7 mouse cellular contexts compared by ENCODE assay signal in genomic region chr7:16906281-16906680, GRCm38 (mm10). TPM values are rescaled to one million over a fixed set of nuclear protein-coding genes. Genes with fewer than 3 reads are reported as not detected.
DNase-seq lines count a peak whose midpoint lies in the region; ATAC-seq and TF ChIP-seq lines count a peak whose summit lies in the region.

Gene Ptgir, plus strand, starts transcription at chr7:16906490.

- no peaks in the 10 kb centered on the region for H3K9me3 ChIP-seq in E14TG2a.4 (ENCODE audit: low read length)
- no peaks in the 10 kb centered on the region for H3K9me3 ChIP-seq in limb, embryonic 15.5 days
- no peaks in the 10 kb centered on the region for H3K9me3 ChIP-seq in forebrain, embryonic 10.5 days

- no peak for TF ChIP-seq CTCF in E14TG2a.4 (conservative IDR thresholded peaks at IDR 0.05; ENCODE audit: low read length)

- no peak for ATAC-seq in limb, embryonic 15.5 days (ENCODE audit: insufficient number of reproducible peaks, low FRiP score, low TSS enrichment, low read depth)

- peak within 1 kb of the TSS; percentile 44; the same call in 1 of the 2 replicates for H3K27ac ChIP-seq in limb, embryonic 15.5 days
- no peak within 1 kb of the TSS for H3K27ac ChIP-seq in forebrain, embryonic 10.5 days

- H3K4me1 ChIP-seq in E14TG2a.4 (replicated peaks; ENCODE audit: low read depth, low read length): peaks cover 69% of the 10 kb centered on the region
- peaks cover 47% of the 10 kb centered on the region for H3K4me1 ChIP-seq in limb, embryonic 15.5 days
- H3K4me1 ChIP-seq in forebrain, embryonic 10.5 days: peaks cover 38% of the 10 kb centered on the region

- peak within 1 kb of the TSS; percentile 67 for H3K4me3 ChIP-seq in E14TG2a.4 (replicated peaks; ENCODE audit: low read length)
- no peak within 1 kb of the TSS for H3K4me3 ChIP-seq in limb, embryonic 15.5 days
- H3K4me3 ChIP-seq in forebrain, embryonic 10.5 days: no peak within 1 kb of the TSS

- peak within 1 kb of the TSS; percentile 10; the same call in 1 of the 2 replicates for H3K4me2 ChIP-seq in limb, embryonic 15.5 days

- peaks cover 47% of the 10 kb centered on the region for H3K27me3 ChIP-seq in E14TG2a.4 (ENCODE audit: insufficient read depth, low read length)
- no peaks in the 10 kb centered on the region for H3K27me3 ChIP-seq in limb, embryonic 15.5 days
- H3K27me3 ChIP-seq in forebrain, embryonic 10.5 days (ENCODE audit: poor library complexity, severe bottlenecking): peaks cover 32% of the 10 kb centered on the region; the same call in 1 of the 2 replicates

- intact Hi-C loops in left cerebral cortex, postnatal 36 days (cut with DNase I): no loop called here

- no peaks in the 10 kb centered on the region for H3K36me3 ChIP-seq in E14TG2a.4 (ENCODE audit: insufficient read depth, low read length)
- no peaks in the 10 kb centered on the region for H3K36me3 ChIP-seq in limb, embryonic 15.5 days
- H3K36me3 ChIP-seq in forebrain, embryonic 10.5 days (replicated peaks): no peaks in the 10 kb centered on the region

- no peak within 1 kb of the TSS for H3K9ac ChIP-seq in limb, embryonic 15.5 days

- WGBS in limb, embryonic 15.5 days: 5% methylated on average over 6 of the region's 6 CpGs
- 22% methylated on average over 6 of the region's 6 CpGs for WGBS in forebrain, embryonic 10.5 days

- DNase-seq in A20 (ENCODE audit: low read depth, low spot score): peak; percentile 78
- DNase-seq in heart, adult 8-10 months (ENCODE audit: low spot score): peak; percentile 74
- DNase-seq in thymus, postnatal 36 days: peak; percentile 54 to 68
- DNase-seq in left cerebral cortex, postnatal 36 days (ENCODE audit: low spot score in 2 of 2): no peak
- no peak for DNase-seq in forebrain, embryonic 10.5 days (ENCODE audit: extremely low spot score, low spot score)

RNA-seq across cellular contexts. Expression of gene Ptgir, which starts in this region (rescaled TPM):
- total RNA-seq in heart, adult 8-10 months (2022): 1 to 10 TPM; 1.9 to 3.5 (median 3.1) TPM
- 4.0 and 5.1 TPM in 2 replicates for polyA plus RNA-seq in limb, embryonic 15.5 days (2015; fragmentation: Nextera tagmentation; extraction: Ambion mirVana)
- total RNA-seq in left cerebral cortex, postnatal 36 days (2021): under 1 TPM in 1 of 2 experiments, not detected in 1; 0.10 TPM
- polyA plus RNA-seq in forebrain, embryonic 10.5 days (2016; fragmentation: Nextera tagmentation; extraction: Ambion mirVana): 0.10 TPM in 2 replicates

Comparison
In these comparisons a context has a peak if more than half of its experiments do, and no peak if none do; other contexts are left out.
1. DNase-seq: peak in A20 (single experiment), heart, adult 8-10 months (single experiment) and thymus, postnatal 36 days (2 of 2); none in left cerebral cortex, postnatal 36 days (0 of 2) and forebrain, embryonic 10.5 days (single experiment).